Mouse (Mus musculus) forebrain, embryonic 13.5 days (tissue): ENCODE measurements around the gene Kctd7. TPM values are rescaled to one million over a fixed set of nuclear protein-coding genes. Genes with fewer than 3 reads are reported as not detected.

Experiments used
- ATAC-seq: fragments of 200-750 bp; cut with Nextera tagmentation; 2 replicates; pipeline ENCODE4 v1.8.0; 2017
- H3K27ac ChIP-seq: fragments of 300-500 bp; sonication (generic); 2 replicates; pipeline ENCODE4 v1.5.1; 2015; ENCODE audit warnings: inconsistent platforms, mild to moderate bottlenecking, moderate library complexity
- H3K27me3 ChIP-seq: fragments of 300-500 bp; sonication (generic); 2 replicates; pipeline ENCODE4 v1.6.1; 2015; ENCODE audit warnings: mild to moderate bottlenecking, inconsistent platforms
- H3K36me3 ChIP-seq: fragments of 300-500 bp; sonication (generic); 2 replicates; pipeline ENCODE4 v1.6.1; 2015; ENCODE audit warnings: mild to moderate bottlenecking, inconsistent platforms; ENCODE audit not compliant: poor library complexity, severe bottlenecking
- H3K4me1 ChIP-seq: fragments of 300-500 bp; sonication (generic); 2 replicates; pipeline ENCODE4 v1.6.1; 2015; ENCODE audit warnings: inconsistent platforms
- H3K4me2 ChIP-seq: fragments of 300-500 bp; sonication (generic); 2 replicates; pipeline ENCODE4 v1.6.1; 2015; ENCODE audit warnings: inconsistent platforms, mild to moderate bottlenecking, moderate library complexity
- H3K4me3 ChIP-seq: fragments of 300-500 bp; sonication (generic); 2 replicates; pipeline ENCODE4 v1.5.1; 2015; ENCODE audit warnings: mild to moderate bottlenecking, inconsistent platforms
- H3K9ac ChIP-seq: fragments of 300-500 bp; sonication (generic); 2 replicates; pipeline ENCODE4 v1.6.1; 2015; ENCODE audit warnings: mild to moderate bottlenecking, inconsistent platforms
- H3K9me3 ChIP-seq: fragments of 300-500 bp; sonication (generic); replicated peaks from 2 replicates; pipeline ENCODE4 v1.6.1; 2016; ENCODE audit warnings: inconsistent platforms
- WGBS: fragments of 180-500 bp; shearing (Covaris S2); methylation state at CpG from one replicate; pipeline ENCODE4 v1.1.7; 2015; 5-methylcytosine and 5-hydroxymethylcytosine counted together
- polyA plus RNA-seq: library from polyadenylated mRNA; unstranded; fragments of >200 nt; fragmentation: Nextera tagmentation; extraction: Ambion mirVana; gene quantifications from 2 replicates; pipeline ENCODE4 v1.2.1, GENCODE M21; 2015

Gene Kctd7
- polyA plus RNA-seq, 1 experiment from 2014 or later: 8.9 TPM

DNA sequence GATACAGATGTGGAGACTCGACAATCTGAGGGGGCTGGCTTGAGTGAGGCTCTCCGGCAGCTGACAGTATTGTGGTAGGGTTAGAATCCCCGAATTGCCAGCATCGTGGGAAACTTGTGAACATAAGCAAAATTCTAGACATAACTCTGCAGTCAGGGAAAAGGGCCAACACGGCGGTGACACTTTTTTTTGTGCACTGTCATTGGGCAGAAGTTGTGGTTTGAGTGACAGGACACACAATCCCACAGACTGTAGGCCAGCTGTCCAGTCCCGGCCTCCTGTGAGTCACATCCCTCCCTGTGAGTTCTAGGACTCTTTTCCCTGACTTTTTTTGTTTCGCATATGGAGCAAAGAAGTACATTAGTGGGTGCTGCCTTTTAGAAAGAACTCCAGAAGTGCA, 1.3 kb downstream of the Kctd7 start:
- peak overlapping the region; percentile 84 for H3K4me2 ChIP-seq
- H3K27me3 ChIP-seq: no peaks in the 10 kb centered on the region
- 0 out of 2 replicates have a peak overlapping the region, but pooled peaks have one; percentile 87 for H3K9ac ChIP-seq
- no peak for ATAC-seq
- H3K36me3 ChIP-seq: 0 out of 2 replicates have a peak, but pooled peaks cover 8% of the 10 kb centered on the region
- WGBS: 84% methylated on average over 8 of the region's 8 CpGs
- H3K27ac ChIP-seq: no peak overlapping the region
- peaks cover 16% of the 10 kb centered on the region for H3K4me1 ChIP-seq
- peak overlapping the region; percentile 67; the same call in 1 of the 2 replicates for H3K4me3 ChIP-seq
- H3K9me3 ChIP-seq: no peaks in the 10 kb centered on the region

GRCm38 (mm10) chr5:130149726-130150310, 5.2 kb downstream of the Kctd7 start:
- peaks cover 38% of the 10 kb centered on the region for H3K36me3 ChIP-seq
- no peak overlapping the region for H3K4me2 ChIP-seq
- H3K4me3 ChIP-seq: no peak overlapping the region
- no peaks in the 10 kb centered on the region for H3K9me3 ChIP-seq
- no peak for ATAC-seq
- no peaks in the 10 kb centered on the region for H3K27me3 ChIP-seq
- WGBS: 81% methylated on average over 7 of the region's 7 CpGs
- H3K27ac ChIP-seq: no peak overlapping the region
- no peak overlapping the region for H3K9ac ChIP-seq
- H3K4me1 ChIP-seq: peaks cover 11% of the 10 kb centered on the region

- no peaks in the 10 kb centered on the region for H3K9me3 ChIP-seq
- no peaks in the 10 kb centered on the region for H3K4me1 ChIP-seq
- no peak overlapping the region for H3K27ac ChIP-seq
- H3K9ac ChIP-seq: no peak overlapping the region
- ATAC-seq: no peak
- H3K4me2 ChIP-seq: no peak overlapping the region
- peaks cover 41% of the 10 kb centered on the region for H3K36me3 ChIP-seq
- H3K27me3 ChIP-seq: no peaks in the 10 kb centered on the region
- 94% methylated on average over 2 of the region's 2 CpGs for WGBS
- H3K4me3 ChIP-seq: no peak overlapping the region
Measured at GRCm38 (mm10) chr5:130154286-130154685, 9.6 kb downstream of the Kctd7 start.

- Histone ChIP-seq H3K4me2 (no peak overlapping the region), H3K27ac (no peak overlapping the region), H3K4me1 (no peaks in the 10 kb centered on the region), H3K9me3 (no peaks in the 10 kb centered on the region), H3K36me3 (peaks cover 17% of the 10 kb centered on the region), H3K9ac (no peak overlapping the region), H3K4me3 (no peak overlapping the region), H3K27me3 (no peaks in the 10 kb centered on the region)
- 76% methylated on average over 4 of the region's 4 CpGs for WGBS
- no peak for ATAC-seq
Measured at GRCm38 (mm10) chr5:130158545-130158944, 13.9 kb downstream of the Kctd7 start.

DNA sequence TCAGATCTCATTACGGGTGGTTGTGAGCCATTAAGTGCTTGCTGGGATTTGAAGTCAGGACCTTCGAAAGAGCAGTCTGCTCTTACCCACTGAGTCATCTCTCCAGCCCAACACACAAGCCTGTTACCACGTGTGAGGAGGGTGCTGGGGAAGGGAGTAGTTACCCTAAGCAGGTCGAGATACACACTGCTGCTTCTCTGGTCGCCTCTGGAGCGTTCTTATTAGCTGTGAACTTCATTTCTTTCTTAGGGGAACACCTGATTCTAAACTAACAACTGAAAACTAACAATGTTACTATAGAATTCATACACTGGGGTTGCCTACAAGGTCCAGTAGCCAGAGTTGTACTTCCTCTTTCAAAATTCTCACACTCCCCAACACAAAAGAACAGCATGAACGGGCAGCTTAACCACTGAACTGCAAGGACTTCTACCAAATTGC, 15.1 kb downstream of the Kctd7 start:
- Histone ChIP-seq H3K9ac (no peak overlapping the region), H3K4me1 (no peaks in the 10 kb centered on the region), H3K4me2 (no peak overlapping the region), H3K36me3 (peaks cover 7% of the 10 kb centered on the region), H3K4me3 (no peak overlapping the region), H3K27ac (no peak overlapping the region), H3K27me3 (no peaks in the 10 kb centered on the region), H3K9me3 (no peaks in the 10 kb centered on the region)
- no peak for ATAC-seq
- 60% methylated on average over 7 of the region's 7 CpGs for WGBS

- 3% methylated on average over 7 of the region's 7 CpGs for WGBS
- Histone ChIP-seq H3K27ac (no peak overlapping the region), H3K9me3 (no peaks in the 10 kb centered on the region), H3K9ac (no peak overlapping the region), H3K4me2 (no peak overlapping the region), H3K36me3 (no peaks in the 10 kb centered on the region), H3K4me3 (no peak overlapping the region), H3K4me1 (no peaks in the 10 kb centered on the region), H3K27me3 (no peaks in the 10 kb centered on the region)
- no peak for ATAC-seq
Measured at GRCm38 (mm10) chr5:130163670-130164069, 19.0 kb downstream of the Kctd7 start.

GRCm38 (mm10) chr5:130165213-130165612, 20.6 kb downstream of the Kctd7 start:
- Histone ChIP-seq H3K4me2 (no peak overlapping the region), H3K9me3 (no peaks in the 10 kb centered on the region), H3K9ac (no peak overlapping the region), H3K27ac (no peak overlapping the region), H3K4me3 (no peak overlapping the region), H3K27me3 (no peaks in the 10 kb centered on the region), H3K4me1 (no peaks in the 10 kb centered on the region), H3K36me3 (no peaks in the 10 kb centered on the region)
- ATAC-seq: no peak
- 78% methylated on average over 4 of the region's 4 CpGs for WGBS

DNA sequence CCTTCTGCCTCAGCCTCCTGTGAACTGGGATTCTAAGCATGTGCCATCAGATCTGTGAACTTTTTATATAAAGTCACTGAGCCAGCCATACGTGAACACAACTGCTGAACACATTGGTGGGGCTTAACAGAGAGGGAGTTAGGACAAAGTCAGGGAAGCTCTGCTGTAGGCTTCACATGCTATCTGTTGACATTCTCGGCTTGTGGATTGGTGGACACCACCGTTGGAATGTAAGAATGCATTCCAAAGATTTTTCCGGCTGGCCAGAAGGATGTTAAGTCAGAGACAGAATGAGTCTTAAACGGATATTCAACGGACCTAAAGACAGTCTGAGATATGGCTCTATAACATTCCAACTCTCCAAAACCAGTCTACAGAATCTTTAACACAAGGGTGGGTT, 24.4 kb downstream of the Kctd7 start:
- H3K27me3 ChIP-seq: no peaks in the 10 kb centered on the region
- no peaks in the 10 kb centered on the region for H3K36me3 ChIP-seq
- WGBS: 79% methylated on average over 6 of the region's 6 CpGs
- no peaks in the 10 kb centered on the region for H3K9me3 ChIP-seq
- H3K27ac ChIP-seq: no peak overlapping the region
- no peak overlapping the region for H3K9ac ChIP-seq
- no peak overlapping the region for H3K4me3 ChIP-seq
- no peak overlapping the region for H3K4me2 ChIP-seq
- ATAC-seq: no peak
- peaks cover 19% of the 10 kb centered on the region for H3K4me1 ChIP-seq

DNA sequence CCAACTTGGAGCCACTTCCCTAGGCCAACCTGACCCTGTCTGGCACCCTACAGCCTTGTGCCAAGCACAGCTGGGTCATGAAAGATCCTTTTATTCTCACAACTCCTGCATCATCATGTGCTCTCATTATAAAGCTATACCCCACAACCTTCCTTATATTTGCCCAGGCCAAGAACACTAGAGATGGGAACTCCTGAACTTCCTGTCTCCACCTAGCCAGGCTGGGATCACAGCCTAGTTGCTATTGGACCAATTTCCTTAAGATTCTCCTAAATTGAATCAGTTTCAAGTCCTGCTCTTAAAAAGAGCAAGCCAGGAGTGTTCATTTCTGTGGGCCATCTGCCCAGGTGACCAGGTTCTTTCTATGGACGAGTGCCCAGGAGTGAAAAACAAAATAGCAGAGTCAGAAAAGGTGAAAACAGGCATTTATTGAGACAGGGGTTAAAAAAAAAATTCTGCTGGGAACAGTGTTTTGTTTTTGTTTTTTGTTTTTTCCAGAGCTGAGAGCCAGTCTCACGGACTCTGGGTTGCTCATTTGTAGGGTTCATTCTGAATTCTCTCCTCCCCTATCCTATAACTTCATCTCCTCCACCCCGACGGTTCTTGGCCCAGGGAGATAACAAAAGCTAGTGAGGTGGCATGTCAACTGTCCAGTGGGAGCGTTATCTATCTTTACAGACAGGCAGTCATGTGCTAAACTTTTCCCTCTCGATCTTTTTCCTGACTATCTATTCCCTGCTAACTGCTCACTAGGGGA, 26.2 kb downstream of the Kctd7 start:
- H3K4me3 ChIP-seq: peak overlapping the region; percentile 91
- H3K36me3 ChIP-seq: no peaks in the 10 kb centered on the region
- H3K9me3 ChIP-seq: no peaks in the 10 kb centered on the region
- peak overlapping the region; percentile 68 for H3K4me2 ChIP-seq
- H3K27ac ChIP-seq: peak overlapping the region; percentile 70
- no peak for ATAC-seq
- H3K4me1 ChIP-seq: peaks cover 19% of the 10 kb centered on the region
- H3K9ac ChIP-seq: peak overlapping the region; percentile 94
- WGBS: 13% methylated on average over 6 of the region's 6 CpGs
- no peaks in the 10 kb centered on the region for H3K27me3 ChIP-seq

- H3K4me1 ChIP-seq: peaks cover 19% of the 10 kb centered on the region
- WGBS: under 1% methylated on average over 44 of the region's 62 CpGs
- H3K4me2 ChIP-seq: peak within 1 kb of the TSS; percentile 68
- no peaks in the 10 kb centered on the region for H3K9me3 ChIP-seq
- peak within 1 kb of the TSS; percentile 70 for H3K27ac ChIP-seq
- no peaks in the 10 kb centered on the region for H3K36me3 ChIP-seq
- no peaks in the 10 kb centered on the region for H3K27me3 ChIP-seq
- peak within 1 kb of the TSS; percentile 91 for H3K4me3 ChIP-seq
- H3K9ac ChIP-seq: peak within 1 kb of the TSS; percentile 94
- ATAC-seq: peak; percentile 96
Measured at GRCm38 (mm10) chr5:130171423-130171954, 26.8 kb downstream of the Kctd7 start, which contains the start of gene Rabgef1. Gene Rabgef1, plus strand, starts transcription at chr5:130171798.

DNA sequence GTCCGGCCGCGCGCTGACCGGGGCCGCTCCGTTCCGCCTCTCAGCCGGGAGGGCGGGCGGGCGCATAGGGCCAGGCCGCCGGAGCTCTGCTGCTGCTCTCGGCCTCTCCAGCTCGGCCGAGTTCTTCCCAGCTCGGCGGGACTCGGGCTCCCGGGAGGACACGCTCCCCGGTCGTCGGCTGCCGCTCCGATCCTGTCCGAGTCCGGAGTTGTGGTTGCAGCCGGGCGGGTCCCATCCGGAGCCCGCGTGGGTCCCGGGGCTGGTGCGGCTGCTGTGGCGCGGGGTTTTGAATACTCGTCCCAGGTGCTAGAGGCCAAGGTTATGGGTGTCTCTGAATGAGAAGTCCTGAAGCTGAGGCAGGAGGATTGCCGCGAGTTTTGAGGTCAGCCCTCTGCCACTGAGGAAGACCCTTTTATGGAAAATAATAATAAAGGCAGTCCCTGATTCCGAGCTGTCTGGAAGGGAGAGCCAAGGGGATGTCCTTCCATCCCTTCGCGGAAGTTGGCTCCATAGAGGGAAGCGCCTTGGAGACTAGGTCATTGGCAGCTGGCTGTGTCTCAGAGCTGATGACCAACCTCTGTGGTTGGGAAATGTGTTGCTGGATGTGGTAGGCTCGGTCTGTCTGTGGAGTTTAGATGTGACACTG, 27.4 kb downstream of the Kctd7 start:
- WGBS: 1% methylated on average over 44 of the region's 46 CpGs
- ATAC-seq: peak; percentile 46

DNA sequence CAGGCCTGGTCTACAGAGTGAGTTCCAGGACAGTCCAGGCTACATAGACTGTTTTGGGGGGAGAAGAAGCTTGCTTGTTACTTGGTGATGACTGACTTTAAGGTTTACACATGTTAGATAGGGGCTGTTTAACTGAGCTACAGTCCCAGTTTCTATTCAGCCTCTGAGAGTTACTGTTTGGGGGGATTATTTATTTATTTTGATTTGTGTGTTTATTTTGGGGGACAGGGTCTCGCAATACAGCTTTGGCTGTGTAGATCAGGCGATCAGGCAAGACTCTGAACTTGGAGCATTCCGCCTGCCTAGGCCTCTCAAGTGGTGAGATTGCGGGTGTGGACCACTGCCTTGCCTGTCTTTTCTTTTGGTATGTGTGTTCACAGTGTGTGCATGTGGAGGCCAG, 28.4 kb downstream of the Kctd7 start:
- no peaks in the 10 kb centered on the region for H3K27me3 ChIP-seq
- 0 out of 2 replicates have a peak overlapping the region, but pooled peaks have one; percentile 91 for H3K4me3 ChIP-seq
- H3K36me3 ChIP-seq: no peaks in the 10 kb centered on the region
- H3K9ac ChIP-seq: peak overlapping the region; percentile 94
- no peak overlapping the region for H3K27ac ChIP-seq
- ATAC-seq: no peak
- no peaks in the 10 kb centered on the region for H3K9me3 ChIP-seq
- 93% methylated on average over 4 of the region's 4 CpGs for WGBS
- peaks cover 23% of the 10 kb centered on the region for H3K4me1 ChIP-seq
- peak overlapping the region; percentile 68 for H3K4me2 ChIP-seq

More for the DNA sequence above, 27.4 kb downstream of the Kctd7 start:
- peak overlapping the region; percentile 91 for H3K4me3 ChIP-seq
- H3K27ac ChIP-seq: peak overlapping the region; percentile 70
- H3K9me3 ChIP-seq: no peaks in the 10 kb centered on the region
- peak overlapping the region; percentile 68 for H3K4me2 ChIP-seq
- peak overlapping the region; percentile 94 for H3K9ac ChIP-seq
- H3K27me3 ChIP-seq: no peaks in the 10 kb centered on the region
- no peaks in the 10 kb centered on the region for H3K36me3 ChIP-seq
- H3K4me1 ChIP-seq: peaks cover 19% of the 10 kb centered on the region
